Mouse (Mus musculus) heart, embryonic 14.5 days (tissue): ENCODE results near the gene Taar7b. TPM values are rescaled to one million over a fixed set of nuclear protein-coding genes. Genes with fewer than 3 reads are reported as not detected.

Source experiments
- ATAC-seq: fragments of 200-750 bp; cut with Nextera tagmentation; 2 replicates; pipeline ENCODE4 v1.8.0; 2017; ENCODE audit warnings: low read depth, moderate TSS enrichment; ENCODE audit not compliant: insufficient number of reproducible peaks, insufficient read depth, low FRiP score
- H3K27ac ChIP-seq, 2 experiments: fragments of 200-500 bp in 1 of 2; fragments of 300-500 bp in 1 of 2; sonication (generic) in 1 of 2; replicated peaks in 1 of 2; 2 replicates each; pipeline ENCODE4 v1.5.1; 2012 to 2014; ENCODE audit warnings: low read depth in 2 of 2, low read length in 2 of 2, control low read depth in 1 of 2, mild to moderate bottlenecking in 1 of 2, mixed read lengths in 1 of 2; ENCODE audit not compliant: control insufficient read depth in 1 of 2, insufficient read depth in 1 of 2
- H3K27me3 ChIP-seq: fragments of 300-500 bp; sonication (generic); 2 replicates; pipeline ENCODE4 v1.6.1; 2014; ENCODE audit warnings: mild to moderate bottlenecking, low read length, control low read depth; ENCODE audit not compliant: control insufficient read depth, insufficient read depth
- H3K36me3 ChIP-seq: fragments of 300-500 bp; sonication (generic); 2 replicates; pipeline ENCODE4 v1.6.1; 2014; ENCODE audit warnings: mild to moderate bottlenecking, control low read depth, low read length, mixed read lengths; ENCODE audit not compliant: control insufficient read depth, insufficient read depth
- H3K4me1 ChIP-seq, 2 experiments: fragments of 200-500 bp in 1 of 2; fragments of 300-500 bp in 1 of 2; sonication (generic) in 1 of 2; 2 replicates each; pipeline ENCODE4 v1.6.1; 2012 to 2014; ENCODE audit warnings: low read length in 2 of 2, control low read depth in 1 of 2, mixed read lengths in 1 of 2; ENCODE audit not compliant: control insufficient read depth in 2 of 2, insufficient read depth in 2 of 2
- H3K4me2 ChIP-seq: fragments of 300-500 bp; sonication (generic); 2 replicates; pipeline ENCODE4 v1.6.1; 2014; ENCODE audit warnings: mild to moderate bottlenecking, low read length
- H3K4me3 ChIP-seq, 2 experiments: fragments of 200-500 bp in 1 of 2; fragments of 300-500 bp in 1 of 2; sonication (generic) in 1 of 2; 2 replicates each; pipeline ENCODE4 v1.5.1; 2012 to 2014; ENCODE audit warnings: low read length in 2 of 2, mild to moderate bottlenecking in 2 of 2, control low read depth in 1 of 2, low read depth in 1 of 2, moderate library complexity in 1 of 2; ENCODE audit not compliant: control insufficient read depth in 1 of 2, insufficient read depth in 1 of 2
- H3K9ac ChIP-seq: fragments of 300-500 bp; sonication (generic); 2 replicates; pipeline ENCODE4 v1.6.1; 2014; ENCODE audit warnings: mild to moderate bottlenecking, low read length
- H3K9me3 ChIP-seq: fragments of 300-500 bp; sonication (generic); 2 replicates; pipeline ENCODE4 v1.6.1; 2016; ENCODE audit warnings: low read length, control low read depth; ENCODE audit not compliant: control insufficient read depth
- WGBS: fragments of 180-500 bp; shearing (Covaris S2); extraction: QIAGEN DNeasy Blood & Tissue Kit; methylation state at CpG from one replicate; pipeline ENCODE4 v1.1.7; 2014; 5-methylcytosine and 5-hydroxymethylcytosine counted together
- polyA plus RNA-seq: library from polyadenylated mRNA; unstranded; fragments of >200 nt; fragmentation: Nextera tagmentation; extraction: Ambion mirVana; gene quantifications from 2 replicates; pipeline ENCODE4 v1.2.1, GENCODE M21; 2014

Taar7b gene
- not detected in 2 replicates for polyA plus RNA-seq

GRCm38 (mm10) chr10:23999639-24000038 lies at the start of gene Taar7b:
Taar7b (plus strand) TSS chr10:23999939.
- no peak within 1 kb of the TSS for H3K4me3 ChIP-seq
- no peak within 1 kb of the TSS for H3K27ac ChIP-seq
- WGBS, result 68% methylated on average over 1 of the region's 1 CpGs
- no peaks in the 10 kb centered on the region for H3K4me1 ChIP-seq
- no peaks in the 10 kb centered on the region for H3K27me3 ChIP-seq
- no peak within 1 kb of the TSS for H3K4me2 ChIP-seq
- H3K9ac ChIP-seq, result no peak within 1 kb of the TSS
- no peaks in the 10 kb centered on the region for H3K36me3 ChIP-seq
- no peaks in the 10 kb centered on the region for H3K9me3 ChIP-seq
- ATAC-seq, result no peak

DNA sequence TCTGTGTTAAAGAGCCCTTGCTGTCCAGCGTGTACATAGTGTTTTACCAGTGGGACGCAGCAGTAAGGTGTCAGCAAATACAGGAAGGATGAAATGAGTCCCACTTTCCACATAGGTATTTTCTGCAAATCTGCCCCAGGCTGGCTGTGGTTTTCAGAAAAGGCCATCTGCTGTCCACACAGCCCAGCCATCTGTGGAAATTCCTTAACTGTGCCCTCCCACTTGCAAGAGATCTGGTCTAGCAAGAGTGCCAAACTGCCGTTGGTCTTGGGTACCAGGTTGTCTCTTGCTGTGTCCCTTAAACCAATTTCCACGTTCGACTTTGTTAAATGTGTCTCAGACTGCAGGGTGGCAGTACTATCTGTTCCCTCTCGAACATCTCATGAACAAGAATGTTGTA lies 48.0 kb upstream of the Taar7b start:
- Histone ChIP-seq H3K4me1 (peaks cover 4 to 5% of the 10 kb centered on the region in 2 experiments; a peak in 2 of 4 replicates), H3K36me3 (no peaks in the 10 kb centered on the region), H3K27me3 (no peaks in the 10 kb centered on the region), H3K27ac (no peak overlapping the region), H3K9me3 (no peaks in the 10 kb centered on the region), H3K4me3 (no peak overlapping the region), H3K9ac (no peak overlapping the region), H3K4me2 (no peak overlapping the region)
- 68% methylated on average over 6 of the region's 6 CpGs for WGBS
- ATAC-seq, result no peak

DNA sequence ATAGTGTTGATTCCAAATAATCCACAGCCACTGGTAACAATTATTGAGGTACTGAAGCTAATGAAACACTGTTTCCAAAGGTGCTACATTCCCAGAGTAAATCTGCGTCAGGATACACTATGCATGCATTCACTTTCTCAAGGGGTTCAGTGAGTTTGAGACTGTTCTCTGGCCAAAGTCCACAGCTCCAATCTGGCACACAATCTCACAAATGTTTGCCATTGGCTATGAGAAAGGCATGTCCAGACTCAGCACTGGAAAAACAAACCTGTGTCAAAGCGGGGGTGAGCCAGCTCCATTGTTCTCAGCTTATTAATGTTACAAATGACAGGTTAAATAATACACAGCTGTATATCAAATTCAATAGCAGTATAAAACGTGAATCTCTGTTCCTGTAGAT lies 40.7 kb upstream of the Taar7b start:
- no peak overlapping the region for H3K27ac ChIP-seq
- H3K4me3 ChIP-seq, result no peak overlapping the region
- H3K9ac ChIP-seq, result no peak overlapping the region
- no peaks in the 10 kb centered on the region for H3K36me3 ChIP-seq
- no peaks in the 10 kb centered on the region for H3K9me3 ChIP-seq
- 53% methylated on average over 3 of the region's 3 CpGs for whole genome bisulfite sequencing
- ATAC-seq, result no peak
- no peak overlapping the region for H3K4me2 ChIP-seq
- no peaks in the 10 kb centered on the region for H3K27me3 ChIP-seq
- H3K4me1 ChIP-seq, result peaks cover 0 to 4% of the 10 kb centered on the region in 2 experiments; a peak in 2 of 4 replicates

GRCm38 (mm10) chr10:23960444-23960915 lies 39.3 kb upstream of the Taar7b start, which contains the start of gene Taar4:
Taar4 (plus strand) TSS chr10:23960494.
- H3K4me1 ChIP-seq, result peaks cover 0 to 2% of the 10 kb centered on the region in 2 experiments; a peak in 2 of 4 replicates
- H3K9ac ChIP-seq, result no peak within 1 kb of the TSS
- H3K9me3 ChIP-seq, result no peaks in the 10 kb centered on the region
- 92% methylated on average over 13 of the region's 13 CpGs for WGBS
- H3K27ac ChIP-seq, result no peak within 1 kb of the TSS
- no peak within 1 kb of the TSS for H3K4me2 ChIP-seq
- ATAC-seq, result no peak
- H3K36me3 ChIP-seq, result no peaks in the 10 kb centered on the region
- no peaks in the 10 kb centered on the region for H3K27me3 ChIP-seq
- H3K4me3 ChIP-seq, result no peak within 1 kb of the TSS

DNA sequence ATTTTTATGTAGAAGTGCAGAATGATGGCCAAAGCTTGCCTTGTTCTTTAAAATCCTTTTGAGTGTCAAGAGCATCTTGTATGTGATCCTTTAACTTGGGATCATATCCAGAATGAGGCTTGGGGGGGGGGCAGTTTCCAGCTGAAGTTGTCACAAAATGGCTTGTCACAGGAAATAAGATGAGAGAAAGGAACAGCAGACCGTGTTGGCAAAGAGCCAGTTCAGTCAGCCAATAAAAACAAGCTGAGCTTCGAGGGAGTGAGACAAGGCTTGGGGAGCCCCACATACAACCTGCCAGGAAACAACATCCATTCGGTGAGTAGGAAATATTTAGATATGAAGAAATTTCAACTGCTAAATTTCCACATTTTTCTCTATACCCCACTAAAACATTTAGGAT lies 36.3 kb upstream of the Taar7b start:
- 45% methylated on average over 3 of the region's 3 CpGs for WGBS
- H3K4me1 ChIP-seq, result peaks cover 0 to 2% of the 10 kb centered on the region in 2 experiments; a peak in 2 of 4 replicates
- no peaks in the 10 kb centered on the region for H3K36me3 ChIP-seq
- H3K4me3 ChIP-seq, result no peak overlapping the region
- H3K9me3 ChIP-seq, result 0 out of 2 replicates have a peak, but pooled peaks cover 3% of the 10 kb centered on the region
- no peak overlapping the region for H3K4me2 ChIP-seq
- peak overlapping the region; percentile 14 to 25; a peak in 1 of 4 replicates for H3K27ac ChIP-seq
- H3K9ac ChIP-seq, result no peak overlapping the region
- H3K27me3 ChIP-seq, result no peaks in the 10 kb centered on the region
- ATAC-seq, result no peak

- H3K4me1 ChIP-seq, result peaks cover 0 to 2% of the 10 kb centered on the region in 2 experiments; a peak in 2 of 4 replicates
- no peaks in the 10 kb centered on the region for H3K27me3 ChIP-seq
- H3K9me3 ChIP-seq, result 0 out of 2 replicates have a peak, but pooled peaks cover 3% of the 10 kb centered on the region
- no peak overlapping the region for H3K9ac ChIP-seq
- no peaks in the 10 kb centered on the region for H3K36me3 ChIP-seq
- H3K27ac ChIP-seq, result no peak overlapping the region
- no peak overlapping the region for H3K4me2 ChIP-seq
- no peak overlapping the region for H3K4me3 ChIP-seq
- no peak for ATAC-seq
- 77% methylated on average over 6 of the region's 6 CpGs for WGBS
Measured at GRCm38 (mm10) chr10:23964921-23965610, 34.7 kb upstream of the Taar7b start.

DNA sequence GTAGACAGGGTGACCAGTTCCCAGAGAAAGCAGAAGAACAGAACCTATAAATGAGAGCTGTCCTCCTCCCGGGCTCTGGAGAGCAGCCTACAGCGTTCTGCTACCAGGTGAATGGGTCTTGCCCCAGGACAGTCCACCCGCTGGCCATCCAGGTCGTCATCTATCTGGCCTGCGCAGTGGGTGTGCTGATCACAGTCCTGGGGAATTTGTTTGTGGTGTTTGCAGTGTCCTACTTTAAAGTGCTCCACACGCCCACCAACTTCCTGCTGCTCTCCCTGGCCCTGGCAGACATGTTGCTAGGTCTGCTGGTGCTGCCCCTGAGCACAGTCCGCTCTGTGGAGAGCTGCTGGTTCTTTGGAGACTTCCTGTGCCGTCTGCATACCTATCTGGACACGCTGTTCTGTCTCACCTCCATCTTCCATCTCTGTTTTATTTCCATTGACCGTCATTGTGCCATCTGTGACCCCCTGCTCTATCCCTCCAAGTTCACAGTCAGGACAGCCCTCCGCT lies 29.0 kb upstream of the Taar7b start, which contains the start of gene Taar5:
Gene Taar5 (plus strand): TSS at position 51 of the 510 bp plus-strand sequence.
- H3K4me3 ChIP-seq, result no peak within 1 kb of the TSS
- no peak within 1 kb of the TSS for H3K27ac ChIP-seq
- no peak for ATAC-seq
- no peaks in the 10 kb centered on the region for H3K36me3 ChIP-seq
- no peak within 1 kb of the TSS for H3K9ac ChIP-seq
- H3K27me3 ChIP-seq, result no peaks in the 10 kb centered on the region
- H3K4me1 ChIP-seq, result no peaks in the 10 kb centered on the region
- 0 out of 2 replicates have a peak, but pooled peaks cover 3% of the 10 kb centered on the region for H3K9me3 ChIP-seq
- no peak within 1 kb of the TSS for H3K4me2 ChIP-seq
- WGBS, result 86% methylated on average over 11 of the region's 11 CpGs
